Mouse (Mus musculus): ENCODE measurements at regions not wholly inside any gene's neighbourhood (a gene's known extent, or its start where the extent isn't known, plus 50 kb on each side); places are given as distances from the start of the nearest gene placed in this dataset.
A peak's percentile ranks its signal among the peaks of the same experiment; 100 is the strongest.

- DNase-seq = no peak
Observed at GRCm38 (mm10) chr1:76362106-76362505, 816.0 kb downstream of the Slc4a3 start.

- peak; percentile 74 for DNase-seq
Observed at GRCm38 (mm10) chr1:76373931-76374330, 827.9 kb downstream of the Slc4a3 start.

- no peak for DNase-seq
Observed at GRCm38 (mm10) chr1:76378154-76378553, 832.1 kb downstream of the Slc4a3 start.

GRCm38 (mm10) chr1:76392536-76392935 lies 846.5 kb downstream of the Slc4a3 start:
- no peak for DNase-seq

- DNase-seq = no peak
Observed at GRCm38 (mm10) chr1:76394038-76394437, 848.0 kb downstream of the Slc4a3 start.

DNA sequence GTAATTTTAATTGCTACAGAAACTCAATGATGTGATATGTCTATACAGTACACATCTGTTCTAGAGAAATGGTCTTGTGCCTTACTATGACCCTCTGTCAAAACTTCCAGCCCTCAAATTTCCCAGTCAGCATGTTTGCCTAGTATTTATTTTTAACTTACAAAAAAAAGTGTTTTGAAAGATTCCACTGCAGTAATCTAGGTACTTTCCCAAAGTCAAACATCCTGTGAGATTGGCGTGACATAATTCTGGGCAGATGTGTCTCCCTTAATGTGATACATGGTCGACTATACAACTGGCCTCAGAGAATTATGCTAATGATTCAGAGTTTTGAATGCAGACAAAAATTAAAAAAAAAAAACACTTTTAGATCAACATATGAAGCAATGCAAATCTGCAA lies 856.8 kb downstream of the Slc4a3 start:
- DNase-seq = no peak

GRCm38 (mm10) chr1:76404003-76404402 lies 857.9 kb downstream of the Slc4a3 start:
- no peak for DNase-seq

DNA sequence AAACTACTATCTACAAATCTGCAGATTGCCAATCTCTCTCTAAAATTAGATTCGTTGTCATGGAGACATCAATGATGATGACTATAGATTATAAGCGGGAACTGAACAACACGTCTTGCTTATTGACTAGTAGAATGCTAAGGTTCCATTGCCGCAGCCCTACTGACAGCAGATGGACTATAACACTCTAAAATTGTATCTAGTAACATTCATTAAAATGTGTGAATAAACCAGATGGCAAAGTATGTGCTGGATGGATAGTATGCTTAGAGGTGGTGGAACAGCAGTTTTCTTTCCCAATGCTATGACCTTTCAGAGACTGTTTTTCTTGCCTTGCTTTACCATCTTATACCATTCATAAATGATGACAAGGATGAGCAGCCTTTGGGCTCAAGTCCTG lies 864.7 kb downstream of the Slc4a3 start:
- no peak for DNase-seq

DNA sequence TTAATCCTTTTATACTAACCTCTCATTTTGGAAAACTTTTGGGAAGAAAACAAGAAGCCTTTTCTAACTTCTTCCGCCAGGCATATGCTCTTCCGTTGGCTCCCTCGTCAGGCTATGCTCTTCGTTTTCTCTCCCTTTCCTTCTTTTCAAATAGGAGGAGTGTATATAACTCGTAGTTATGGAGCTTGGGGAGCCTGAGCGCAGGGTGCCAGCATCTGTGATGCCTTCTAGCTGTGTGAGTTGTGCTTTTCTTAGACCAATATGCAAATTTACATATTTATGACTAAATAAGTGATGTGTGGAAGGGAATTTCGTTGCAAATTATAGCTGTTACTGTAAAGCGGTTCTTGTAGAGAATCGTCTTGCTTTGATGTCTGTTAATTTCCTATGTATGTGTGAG lies 874.5 kb downstream of the Slc4a3 start:
- DNase-seq = no peak

DNA sequence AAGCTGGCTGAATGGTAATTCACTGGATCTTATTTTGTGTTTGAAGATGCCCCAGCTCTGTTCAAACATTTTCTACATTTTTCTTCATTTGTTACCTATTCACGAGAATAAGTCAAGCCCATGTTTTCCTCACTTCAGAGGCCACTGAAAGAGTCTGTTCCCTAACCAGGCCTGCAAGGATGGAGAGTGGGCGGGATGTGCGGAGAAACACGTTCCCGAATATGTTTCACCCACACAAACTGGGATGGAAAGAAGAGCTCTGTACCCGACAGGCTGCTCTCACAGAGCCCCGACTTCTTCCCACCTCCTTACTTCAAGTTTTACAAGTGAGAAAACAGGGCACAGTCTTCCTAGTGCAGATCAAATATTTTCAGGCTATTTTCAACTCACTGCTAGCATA lies 881.4 kb downstream of the Slc4a3 start:
- no peak for DNase-seq

GRCm38 (mm10) chr1:76430041-76430610 lies 884.1 kb downstream of the Slc4a3 start:
- DNase-seq = no peak

- no peak for DNase-seq
Observed at GRCm38 (mm10) chr1:76433481-76433941, 887.4 kb downstream of the Slc4a3 start.

DNA sequence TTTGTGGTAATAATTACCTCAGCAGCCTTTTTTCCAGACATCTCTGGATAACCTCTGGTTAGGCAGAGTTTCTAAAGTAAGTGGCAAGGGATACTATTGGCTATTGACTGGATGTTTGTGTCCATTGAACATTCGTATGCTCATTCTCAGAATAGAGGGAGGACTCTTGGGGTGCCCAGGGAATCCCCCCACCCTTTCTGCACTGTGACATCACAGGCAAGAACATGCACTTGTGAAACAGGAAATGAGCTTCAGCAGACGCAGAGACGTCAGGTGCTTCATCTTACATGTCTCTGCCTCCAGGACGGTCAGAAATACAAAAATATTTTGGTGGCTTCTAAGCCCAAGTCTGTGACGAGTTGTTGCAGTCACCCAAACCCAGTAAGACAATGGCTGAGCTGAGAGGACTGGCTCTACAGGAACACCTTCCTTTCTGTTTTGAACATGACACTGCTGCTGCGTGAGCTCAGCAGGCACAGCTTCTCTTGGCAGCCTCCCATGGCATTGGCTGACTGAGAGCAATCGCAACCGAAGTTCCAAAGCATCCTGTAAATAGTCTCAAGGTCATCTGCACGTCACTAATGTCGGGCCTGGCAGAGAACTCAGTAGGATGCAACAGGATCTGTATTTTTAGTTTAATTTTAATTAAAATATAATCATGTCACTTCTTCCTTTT lies 904.6 kb downstream of the Slc4a3 start:
- peak; percentile 8 for DNase-seq

DNA sequence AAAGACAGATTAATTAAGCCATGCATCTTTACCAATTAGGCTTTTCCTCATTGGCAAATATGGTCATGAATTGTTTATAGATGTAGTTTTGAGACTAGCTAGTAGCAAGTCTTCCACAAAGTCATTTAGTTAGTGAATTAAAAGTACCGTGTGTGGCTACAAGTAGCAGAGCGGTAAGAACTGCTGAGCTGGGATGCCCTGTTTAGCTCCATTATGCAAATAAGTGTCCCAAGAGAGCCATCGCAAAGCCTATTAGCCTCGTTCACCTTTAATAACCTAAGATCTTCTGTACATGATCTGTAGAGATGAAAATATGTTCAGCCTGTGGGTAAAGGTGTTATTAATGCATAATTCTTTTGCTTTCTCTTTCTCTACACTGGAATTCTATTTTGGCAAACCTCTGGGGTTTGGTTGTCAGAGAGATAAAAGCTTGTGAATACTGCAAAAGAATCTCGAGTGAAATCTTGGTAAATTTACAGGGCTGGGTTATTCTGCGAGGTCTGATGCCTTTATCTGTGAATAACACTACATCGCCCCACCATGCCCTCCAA lies 907.2 kb downstream of the Slc4a3 start:
- no peak for DNase-seq

DNA sequence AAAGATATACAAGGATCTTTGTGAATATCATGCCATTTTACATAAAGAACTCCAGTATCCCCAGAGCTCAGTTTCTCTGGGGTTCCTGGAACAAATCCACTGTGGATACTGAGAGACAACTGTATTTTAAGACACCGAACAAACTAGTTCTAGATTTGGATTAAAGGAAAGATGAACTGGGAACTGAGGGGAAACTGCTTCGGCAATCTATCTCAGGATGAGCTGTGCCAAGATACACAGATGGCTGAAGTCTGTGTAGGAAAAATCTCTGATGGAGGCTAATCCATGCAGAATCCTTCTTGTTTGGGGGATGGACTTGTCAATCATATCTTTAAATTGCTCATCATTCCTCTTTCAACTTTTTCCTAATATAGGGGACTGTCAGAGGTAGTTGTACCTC lies 920.5 kb downstream of the Slc4a3 start:
- no peak for DNase-seq

DNA sequence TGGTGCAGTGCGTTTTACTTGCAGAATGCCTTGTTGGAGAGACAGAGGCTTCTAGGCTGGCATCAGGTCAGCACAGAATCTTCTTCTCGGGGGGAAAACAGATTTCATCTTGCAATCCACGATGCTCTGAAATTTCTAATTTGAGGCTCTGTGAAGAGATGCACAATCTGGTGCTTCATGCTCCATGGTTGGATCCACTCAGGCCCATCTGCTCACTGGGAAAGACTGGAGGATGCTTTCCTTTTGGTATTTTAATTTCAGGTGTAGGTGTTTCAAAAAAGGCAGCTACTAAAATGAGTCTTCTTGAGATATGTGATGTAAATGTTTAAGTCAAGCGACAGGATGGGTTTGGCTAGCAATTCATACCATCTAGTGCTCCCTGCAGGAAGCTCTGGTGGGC lies 938.1 kb downstream of the Slc4a3 start:
- DNase-seq = no peak

GRCm38 (mm10) chr1:76487481-76487880 lies 941.4 kb downstream of the Slc4a3 start:
- DNase-seq = no peak

DNA sequence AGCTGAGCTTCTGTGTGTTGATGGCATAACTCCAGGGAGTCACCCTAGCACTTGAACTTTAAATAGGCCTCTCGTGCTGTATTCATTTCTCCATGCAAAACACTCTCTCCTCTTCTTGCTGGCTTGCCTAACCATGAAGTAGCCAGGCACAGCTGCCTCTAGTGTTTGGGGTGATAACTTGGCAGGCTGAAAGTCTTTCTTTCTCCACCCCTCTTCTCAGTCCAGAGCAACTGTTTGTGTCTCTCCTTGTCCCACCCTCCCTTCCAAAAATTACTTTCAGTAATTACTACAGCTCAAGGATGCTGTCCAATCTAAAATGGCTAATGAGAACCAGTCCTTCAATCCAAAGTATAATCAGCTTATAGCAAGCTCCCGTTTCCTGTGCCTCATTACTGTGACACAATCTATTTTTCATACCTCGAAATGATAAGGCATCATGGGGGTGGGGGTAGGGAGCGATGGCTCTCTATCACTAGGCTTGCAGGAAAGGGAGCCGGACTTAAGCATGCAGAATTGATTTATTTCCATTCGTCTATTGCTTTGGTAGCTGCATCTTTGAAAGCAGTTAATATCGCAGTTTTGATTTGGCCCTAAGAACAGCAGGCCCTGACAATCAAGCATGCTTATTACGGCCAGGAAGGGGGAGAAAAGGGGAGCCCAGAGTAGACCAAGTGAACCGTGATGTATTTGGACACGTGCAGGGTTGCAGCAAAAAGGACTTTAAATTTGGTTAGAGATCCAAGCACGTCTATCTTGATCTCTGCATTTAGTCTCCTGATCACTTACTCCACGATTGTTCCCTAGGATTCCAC lies 943.8 kb downstream of the Slc4a3 start:
- no peak for DNase-seq

DNA sequence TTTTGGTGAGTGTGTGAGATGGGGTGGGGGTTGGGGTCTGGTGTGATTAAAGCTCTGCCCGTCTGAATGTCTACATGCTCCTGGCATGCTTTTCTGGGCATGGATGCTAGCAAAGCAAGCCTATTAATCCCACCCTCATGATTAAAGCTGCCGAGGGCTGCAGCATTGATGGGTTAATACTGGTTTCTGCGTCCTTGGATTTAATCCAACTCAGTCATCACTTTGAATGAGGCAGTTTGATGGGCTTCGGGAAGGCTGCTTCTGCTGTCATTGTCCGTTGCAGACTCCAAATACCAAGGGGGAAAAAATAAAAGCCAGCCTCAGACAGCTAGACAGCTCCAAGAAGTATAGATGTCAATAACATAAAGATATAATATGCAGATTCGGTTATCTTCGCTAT lies 944.7 kb downstream of the Slc4a3 start:
- peak; percentile 8 for DNase-seq

DNA sequence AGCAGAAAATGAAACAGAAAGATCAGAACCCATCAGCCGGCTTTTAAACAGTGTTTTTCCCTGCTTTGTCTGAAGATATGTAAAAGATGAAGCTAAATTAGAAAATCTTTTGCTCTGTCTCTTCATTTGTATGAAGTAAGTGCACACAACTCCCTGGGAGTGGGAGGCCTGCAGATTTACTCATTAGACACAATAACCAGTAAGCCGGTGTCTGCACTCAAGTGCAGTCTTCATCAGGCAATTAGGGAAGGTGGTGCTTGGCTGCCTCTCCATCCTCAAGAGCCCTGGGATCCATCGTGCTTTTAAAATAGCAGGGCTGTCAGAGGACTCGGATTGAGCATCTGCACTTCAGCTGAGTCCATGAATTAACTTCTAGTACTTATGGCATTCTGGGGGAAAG lies 945.1 kb downstream of the Slc4a3 start:
- no peak for DNase-seq

DNA sequence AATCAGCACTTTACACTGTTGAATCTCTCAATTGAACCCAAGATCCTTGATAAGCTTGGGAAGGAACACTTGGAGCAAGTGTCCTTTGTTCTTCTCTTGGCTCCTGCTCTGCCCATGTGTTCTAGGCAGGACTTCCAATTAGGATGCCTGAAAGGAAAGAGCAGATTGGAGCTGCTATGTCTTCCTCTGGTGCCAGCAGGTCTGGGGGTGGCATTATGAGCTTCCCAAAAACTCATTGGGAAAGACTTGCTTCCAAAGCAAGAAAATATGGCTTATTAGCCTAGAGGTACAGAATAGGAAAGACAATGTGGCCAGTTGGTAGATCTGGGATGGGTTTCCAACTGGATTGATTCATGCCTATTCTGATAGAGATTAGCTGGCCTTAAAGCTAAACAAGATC lies 959.1 kb downstream of the Slc4a3 start:
- DNase-seq = no peak

DNA sequence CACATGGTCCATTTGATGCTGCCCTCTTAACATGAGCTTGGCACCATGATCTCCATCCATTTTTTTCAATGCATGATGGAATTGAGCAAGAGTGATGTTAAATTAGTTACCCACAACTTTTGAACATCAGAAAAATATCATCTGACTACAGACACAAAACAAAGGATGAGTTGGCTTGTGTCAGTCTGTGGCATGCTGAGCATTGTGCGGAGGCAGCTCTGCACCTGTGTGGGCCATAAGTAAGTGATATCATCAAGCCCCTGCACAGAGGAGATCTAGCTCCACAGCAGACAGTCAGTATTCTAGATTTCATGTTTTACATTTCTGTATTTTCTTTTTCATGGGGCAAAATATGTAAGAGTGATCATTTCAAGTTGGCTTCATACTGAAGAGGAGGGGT lies 962.8 kb downstream of the Slc4a3 start:
- no peak for DNase-seq

DNA sequence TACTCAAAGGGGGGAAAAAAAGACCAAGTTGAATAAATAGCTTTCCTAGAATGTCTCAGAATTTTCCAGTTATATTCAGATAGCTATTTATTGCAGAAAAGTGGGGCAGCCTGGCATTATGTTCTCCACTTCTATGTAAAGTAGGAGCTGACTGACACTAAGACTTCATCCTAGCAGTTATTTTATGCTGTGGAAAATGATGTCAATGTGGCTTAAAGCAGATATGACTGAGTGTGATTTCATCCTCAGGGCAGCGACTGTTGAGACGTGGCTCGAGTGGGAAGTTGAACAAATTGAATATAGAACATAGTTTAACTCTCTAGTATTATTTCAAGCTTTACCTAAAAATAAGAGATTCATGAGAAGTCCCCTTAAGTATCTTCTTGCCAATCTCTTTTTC lies 963.4 kb downstream of the Slc4a3 start:
- DNase-seq = no peak

DNA sequence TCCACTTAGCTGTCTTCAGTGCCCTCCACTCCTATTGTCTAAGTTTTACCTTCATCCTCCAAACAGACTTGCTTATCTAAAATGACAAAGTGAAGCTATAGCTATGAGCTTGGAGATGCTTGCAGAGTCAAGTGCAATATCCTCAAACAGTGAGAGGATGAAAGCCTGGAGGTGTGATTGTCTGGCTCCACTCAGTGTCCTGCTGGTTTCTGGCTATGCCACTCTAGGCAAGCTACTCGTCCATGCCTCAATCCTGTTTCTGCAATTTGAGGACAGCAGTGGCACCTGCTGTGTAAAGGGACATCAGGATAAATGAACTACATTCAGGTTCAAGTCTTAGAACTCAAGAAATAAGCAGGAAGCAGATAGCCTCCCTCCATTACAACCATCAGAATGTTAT lies 966.1 kb downstream of the Slc4a3 start:
- no peak for DNase-seq

All from kidney, postnatal 10 days (tissue).